In genomic region chr17:63863647-63864149, GRCm38 (mm10) we compare ENCODE assay signal across 8 mouse cellular contexts. TPM values are rescaled to one million over a fixed set of nuclear protein-coding genes. Genes with fewer than 3 reads are reported as not detected.
A peak's percentile ranks its signal among the peaks of the same experiment; 100 is the strongest.
DNase-seq lines count a peak whose midpoint lies in the region; ATAC-seq lines count a peak whose summit lies in the region.

TSS of gene A930002H24Rik (minus strand) at chr17:63863791.

- H3K4me3 ChIP-seq in hindbrain, embryonic 14.5 days (replicated peaks; ENCODE audit: low read length) = peak within 1 kb of the TSS; percentile 98

- H3K4me2 ChIP-seq in hindbrain, embryonic 14.5 days (replicated peaks) = peak within 1 kb of the TSS; percentile 80

- H3K27ac ChIP-seq in hindbrain, embryonic 14.5 days = peak within 1 kb of the TSS; percentile 94

- WGBS in hindbrain, embryonic 14.5 days = under 1% methylated on average over 54 of the region's 55 CpGs

- DNase-seq in NIH3T3 (ENCODE audit: low read depth) = peak; percentile 100
- peak; percentile 99 to 100 for DNase-seq in cerebellum, postnatal 10 days
- DNase-seq in frontal cortex, postnatal 14 days (ENCODE audit: low spot score in 2 of 2) = peak; percentile 98 to 99
- DNase-seq in hindbrain, embryonic 14.5 days (ENCODE audit: low spot score) = peak; percentile 97
- peak; percentile 99 for DNase-seq in layer of hippocampus, postnatal 36 days
- DNase-seq in lung, postnatal 36 days = peak; percentile 99
- peak; percentile 99 for DNase-seq in retina, postnatal 1 day
- DNase-seq in urinary bladder, adult 18-20 months (ENCODE audit: low spot score in 2 of 2) = peak; percentile 98 to 99

- ATAC-seq in hindbrain, embryonic 14.5 days (ENCODE audit: low FRiP score) = peak; percentile 99

- 0 out of 2 replicates have a peak, but pooled peaks cover 5% of the 10 kb centered on the region for H3K4me1 ChIP-seq in hindbrain, embryonic 14.5 days (replicated peaks; ENCODE audit: control insufficient read depth, insufficient read depth, low read length)

- no peaks in the 10 kb centered on the region for H3K9me3 ChIP-seq in hindbrain, embryonic 14.5 days (ENCODE audit: control insufficient read depth, low read length)

- peak within 1 kb of the TSS; percentile 98 for H3K9ac ChIP-seq in hindbrain, embryonic 14.5 days

- H3K27me3 ChIP-seq in hindbrain, embryonic 14.5 days (ENCODE audit: control insufficient read depth, insufficient read depth, low read length) = no peaks in the 10 kb centered on the region

- no peaks in the 10 kb centered on the region for H3K36me3 ChIP-seq in hindbrain, embryonic 14.5 days (replicated peaks; ENCODE audit: control insufficient read depth, insufficient read depth)

RNA-seq across cellular contexts. Expression of gene A930002H24Rik, which starts in this region (rescaled TPM):
- polyA plus RNA-seq in hindbrain, embryonic 14.5 days (2014; fragmentation: Nextera tagmentation; extraction: Ambion mirVana) = 1.9 and 3.0 TPM in 2 replicates
- total RNA-seq in layer of hippocampus, postnatal 36 days (2021) = not detected

Comparison
In these comparisons a context has a peak if more than half of its experiments do, and no peak if none do; other contexts are left out.
1. Peak in every context shown above with its lines: DNase-seq, ATAC-seq, H3K4me3 ChIP-seq and H3K27ac ChIP-seq.
2. Peak in DNase-seq in layer of hippocampus, postnatal 36 days; RNA of the gene not detected or under 1 TPM.